Mouse (Mus musculus) heart, embryonic 14.5 days (tissue): Measurements from ENCODE around the gene Stox2. TPM values are rescaled to one million over a fixed set of nuclear protein-coding genes. Genes with fewer than 3 reads are reported as not detected.

Experiments used
- ATAC-seq: fragments of 200-750 bp; cut with Nextera tagmentation; 2 replicates; pipeline ENCODE4 v1.8.0; 2017; ENCODE audit warnings: low read depth, moderate TSS enrichment; ENCODE audit not compliant: insufficient number of reproducible peaks, insufficient read depth, low FRiP score
- H3K27ac ChIP-seq, 2 experiments: fragments of 200-500 bp in 1 of 2; fragments of 300-500 bp in 1 of 2; sonication (generic) in 1 of 2; replicated peaks in 1 of 2; 2 replicates each; pipeline ENCODE4 v1.5.1; 2012 to 2014; ENCODE audit warnings: low read depth in 2 of 2, low read length in 2 of 2, control low read depth in 1 of 2, mild to moderate bottlenecking in 1 of 2, mixed read lengths in 1 of 2; ENCODE audit not compliant: control insufficient read depth in 1 of 2, insufficient read depth in 1 of 2
- H3K27me3 ChIP-seq: fragments of 300-500 bp; sonication (generic); 2 replicates; pipeline ENCODE4 v1.6.1; 2014; ENCODE audit warnings: mild to moderate bottlenecking, low read length, control low read depth; ENCODE audit not compliant: control insufficient read depth, insufficient read depth
- H3K36me3 ChIP-seq: fragments of 300-500 bp; sonication (generic); 2 replicates; pipeline ENCODE4 v1.6.1; 2014; ENCODE audit warnings: mild to moderate bottlenecking, control low read depth, low read length, mixed read lengths; ENCODE audit not compliant: control insufficient read depth, insufficient read depth
- H3K4me1 ChIP-seq, 2 experiments: fragments of 200-500 bp in 1 of 2; fragments of 300-500 bp in 1 of 2; sonication (generic) in 1 of 2; 2 replicates each; pipeline ENCODE4 v1.6.1; 2012 to 2014; ENCODE audit warnings: low read length in 2 of 2, control low read depth in 1 of 2, mixed read lengths in 1 of 2; ENCODE audit not compliant: control insufficient read depth in 2 of 2, insufficient read depth in 2 of 2
- H3K4me2 ChIP-seq: fragments of 300-500 bp; sonication (generic); 2 replicates; pipeline ENCODE4 v1.6.1; 2014; ENCODE audit warnings: mild to moderate bottlenecking, low read length
- H3K4me3 ChIP-seq, 2 experiments: fragments of 200-500 bp in 1 of 2; fragments of 300-500 bp in 1 of 2; sonication (generic) in 1 of 2; 2 replicates each; pipeline ENCODE4 v1.5.1; 2012 to 2014; ENCODE audit warnings: low read length in 2 of 2, mild to moderate bottlenecking in 2 of 2, control low read depth in 1 of 2, low read depth in 1 of 2, moderate library complexity in 1 of 2; ENCODE audit not compliant: control insufficient read depth in 1 of 2, insufficient read depth in 1 of 2
- H3K9ac ChIP-seq: fragments of 300-500 bp; sonication (generic); 2 replicates; pipeline ENCODE4 v1.6.1; 2014; ENCODE audit warnings: mild to moderate bottlenecking, low read length
- H3K9me3 ChIP-seq: fragments of 300-500 bp; sonication (generic); 2 replicates; pipeline ENCODE4 v1.6.1; 2016; ENCODE audit warnings: low read length, control low read depth; ENCODE audit not compliant: control insufficient read depth
- WGBS: fragments of 180-500 bp; shearing (Covaris S2); extraction: QIAGEN DNeasy Blood & Tissue Kit; methylation state at CpG from one replicate; pipeline ENCODE4 v1.1.7; 2014; 5-methylcytosine and 5-hydroxymethylcytosine counted together
- polyA plus RNA-seq: library from polyadenylated mRNA; unstranded; fragments of >200 nt; fragmentation: Nextera tagmentation; extraction: Ambion mirVana; gene quantifications from 2 replicates; pipeline ENCODE4 v1.2.1, GENCODE M21; 2014

Gene Stox2
- polyA plus RNA-seq, result 10.8 and 10.9 TPM in 2 replicates

DNA sequence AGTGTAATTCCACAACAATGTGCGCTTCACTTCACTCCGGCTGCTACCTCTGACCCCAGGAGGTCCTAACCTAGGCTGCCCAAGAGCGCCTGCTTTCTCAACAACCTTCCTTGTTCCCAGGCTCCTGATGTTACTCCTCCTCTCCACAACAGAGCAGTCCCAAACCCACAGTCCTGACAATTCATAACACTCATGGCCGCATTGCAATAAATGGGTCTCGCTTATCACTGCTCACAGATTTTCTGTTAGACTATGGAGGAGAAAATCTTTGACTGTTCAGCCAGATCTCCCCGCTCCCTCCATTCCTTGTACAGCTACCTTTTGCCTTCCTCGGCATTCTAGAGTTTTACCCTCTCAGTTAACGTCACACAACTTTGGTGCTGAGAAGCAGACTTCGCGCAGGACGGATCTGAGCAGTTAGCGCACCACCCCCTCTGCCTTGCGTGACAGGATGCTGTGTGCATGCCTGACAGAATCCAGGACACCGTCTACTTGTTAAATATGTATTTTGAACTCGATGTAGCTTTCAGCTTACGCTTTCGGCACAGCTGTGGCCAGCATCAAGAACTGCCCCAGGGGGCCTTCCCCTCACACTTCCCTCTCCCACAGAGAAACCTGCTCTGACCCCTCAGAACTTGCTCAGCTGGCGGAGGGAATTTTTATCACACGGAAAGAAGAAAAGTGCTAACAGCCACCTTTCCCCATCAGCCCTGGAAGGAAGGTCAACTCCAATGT is at the start of gene Stox2:
TSS of gene Stox2 (minus strand) at position 51 of the 735 bp plus-strand sequence.
- Histone ChIP-seq H3K27me3 (no peaks in the 10 kb centered on the region), H3K9me3 (peaks cover 4% of the 10 kb centered on the region; the same call in 1 of the 2 replicates), H3K27ac (no peak within 1 kb of the TSS), H3K4me1 (no peaks in the 10 kb centered on the region), H3K36me3 (no peaks in the 10 kb centered on the region), H3K4me3 (no peak within 1 kb of the TSS), H3K9ac (no peak within 1 kb of the TSS), H3K4me2 (no peak within 1 kb of the TSS)
- ATAC-seq, result no peak
- 77% methylated on average over 19 of the region's 19 CpGs for WGBS

- 45% methylated on average over 6 of the region's 6 CpGs for WGBS
- Histone ChIP-seq H3K4me3 (no peak overlapping the region), H3K27ac (no peak overlapping the region), H3K9me3 (no peaks in the 10 kb centered on the region), H3K4me2 (no peak overlapping the region), H3K9ac (no peak overlapping the region), H3K36me3 (peaks cover 96% of the 10 kb centered on the region), H3K27me3 (no peaks in the 10 kb centered on the region), H3K4me1 (0 out of 4 replicates have a peak, but pooled peaks cover 0 to 2% of the 10 kb centered on the region in 2 experiments)
- no peak for ATAC-seq
Observed at GRCm38 (mm10) chr8:47495428-47495827, 49.3 kb upstream of the Stox2 start.

DNA sequence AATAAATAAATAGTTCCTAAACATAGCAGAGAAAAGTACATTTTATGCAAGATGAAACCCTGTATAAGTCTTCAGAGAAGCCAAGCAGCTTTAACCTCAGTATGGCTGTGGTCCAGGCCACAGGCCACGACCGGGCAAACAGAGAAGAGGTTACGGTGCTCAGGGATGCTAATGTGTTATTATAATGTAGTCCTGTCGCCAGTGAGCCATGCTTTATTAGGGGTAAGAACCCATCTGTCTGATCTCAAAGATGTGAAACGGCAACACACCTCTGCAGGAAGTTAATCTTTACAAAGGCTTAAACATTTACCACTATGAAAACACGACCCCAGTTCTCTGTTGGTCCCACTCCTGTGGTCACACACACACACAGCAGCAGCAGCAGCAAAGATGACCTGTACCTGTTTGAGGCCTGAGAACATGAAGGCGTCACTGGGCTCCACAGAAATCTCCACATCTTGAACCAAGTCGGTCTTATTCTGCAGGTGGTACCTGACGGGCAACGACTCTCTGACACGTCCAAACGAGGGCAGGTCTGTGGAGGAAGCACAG is 48.5 kb upstream of the Stox2 start:
- Histone ChIP-seq H3K27me3 (no peaks in the 10 kb centered on the region), H3K4me3 (no peak overlapping the region), H3K4me1 (0 out of 4 replicates have a peak, but pooled peaks cover 0 to 2% of the 10 kb centered on the region in 2 experiments), H3K9me3 (no peaks in the 10 kb centered on the region), H3K36me3 (peaks cover 95% of the 10 kb centered on the region), H3K27ac (no peak overlapping the region), H3K9ac (no peak overlapping the region), H3K4me2 (no peak overlapping the region)
- WGBS, result 92% methylated on average over 12 of the region's 12 CpGs
- no peak for ATAC-seq

DNA sequence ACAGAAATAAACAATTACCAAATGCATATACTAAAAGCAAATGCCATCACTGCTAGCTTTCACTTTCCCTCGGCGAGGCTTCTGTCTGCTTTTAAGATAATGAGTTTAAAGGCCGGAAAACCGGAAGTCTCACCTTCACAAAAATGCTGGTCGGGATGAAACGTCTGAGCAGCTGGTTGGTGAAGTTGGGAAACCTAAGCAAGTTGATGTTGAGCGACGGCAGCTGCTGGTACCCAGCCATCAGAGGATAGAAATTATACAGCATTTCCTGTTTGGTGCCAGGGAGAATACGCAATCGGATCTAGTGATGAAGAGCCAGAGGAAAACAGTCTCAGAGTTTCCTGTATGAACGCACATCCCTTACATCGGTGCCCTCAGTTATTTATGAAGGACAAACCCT is 46.9 kb upstream of the Stox2 start:
- ATAC-seq, result no peak
- peaks cover 88% of the 10 kb centered on the region for H3K36me3 ChIP-seq
- H3K9me3 ChIP-seq, result no peaks in the 10 kb centered on the region
- H3K4me1 ChIP-seq, result 0 out of 4 replicates have a peak, but pooled peaks cover 0 to 2% of the 10 kb centered on the region in 2 experiments
- 91% methylated on average over 12 of the region's 12 CpGs for WGBS
- no peak overlapping the region for H3K9ac ChIP-seq
- no peaks in the 10 kb centered on the region for H3K27me3 ChIP-seq
- no peak overlapping the region for H3K4me3 ChIP-seq
- H3K27ac ChIP-seq, result no peak overlapping the region
- no peak overlapping the region for H3K4me2 ChIP-seq

DNA sequence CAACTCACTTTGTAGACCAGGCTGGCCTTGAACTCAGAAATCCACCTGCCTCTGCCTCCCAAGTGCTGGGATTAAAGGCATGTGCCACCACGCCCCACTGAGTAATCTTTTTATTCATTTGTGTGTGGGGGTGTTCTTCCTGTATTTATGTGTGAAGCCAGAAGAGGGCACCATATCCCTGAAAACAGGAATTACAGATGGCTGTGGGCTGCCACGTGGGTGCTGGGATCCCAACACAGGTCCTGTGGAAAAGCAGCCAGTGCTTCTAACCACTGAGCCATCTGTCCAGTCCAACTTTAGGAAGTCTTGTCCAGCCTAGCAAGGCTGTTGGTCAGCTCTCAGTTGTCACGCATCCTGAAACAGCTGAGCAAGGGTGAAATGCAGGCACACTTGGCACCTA is 41.1 kb upstream of the Stox2 start:
- WGBS, result 84% methylated on average over 3 of the region's 3 CpGs

GRCm38 (mm10) chr8:47482354-47483071 is 36.4 kb upstream of the Stox2 start:
- H3K36me3 ChIP-seq, result no peaks in the 10 kb centered on the region
- no peak overlapping the region for H3K27ac ChIP-seq
- H3K4me1 ChIP-seq, result no peaks in the 10 kb centered on the region
- no peak for ATAC-seq
- no peak overlapping the region for H3K9ac ChIP-seq
- H3K9me3 ChIP-seq, result peaks cover 5% of the 10 kb centered on the region
- H3K4me3 ChIP-seq, result no peak overlapping the region
- H3K27me3 ChIP-seq, result no peaks in the 10 kb centered on the region
- no peak overlapping the region for H3K4me2 ChIP-seq
- WGBS, result 82% methylated on average over 12 of the region's 12 CpGs

More for the DNA sequence above, 41.1 kb upstream of the Stox2 start:
- ATAC-seq, result no peak
- Histone ChIP-seq H3K27me3 (no peaks in the 10 kb centered on the region), H3K36me3 (peaks cover 33% of the 10 kb centered on the region), H3K4me1 (no peaks in the 10 kb centered on the region), H3K4me3 (no peak overlapping the region), H3K9ac (no peak overlapping the region), H3K4me2 (no peak overlapping the region), H3K9me3 (peaks cover 6% of the 10 kb centered on the region), H3K27ac (no peak overlapping the region)

GRCm38 (mm10) chr8:47480039-47480438 is 33.9 kb upstream of the Stox2 start:
- Histone ChIP-seq H3K9ac (no peak overlapping the region), H3K4me1 (no peaks in the 10 kb centered on the region), H3K36me3 (no peaks in the 10 kb centered on the region), H3K27me3 (no peaks in the 10 kb centered on the region), H3K4me3 (no peak overlapping the region), H3K4me2 (no peak overlapping the region), H3K27ac (no peak overlapping the region), H3K9me3 (no peaks in the 10 kb centered on the region)
- WGBS, result 88% methylated on average over 7 of the region's 7 CpGs
- ATAC-seq, result no peak
